Comparison of ENCODE assay signal across 8 mouse cellular contexts in the genomic region with DNA sequence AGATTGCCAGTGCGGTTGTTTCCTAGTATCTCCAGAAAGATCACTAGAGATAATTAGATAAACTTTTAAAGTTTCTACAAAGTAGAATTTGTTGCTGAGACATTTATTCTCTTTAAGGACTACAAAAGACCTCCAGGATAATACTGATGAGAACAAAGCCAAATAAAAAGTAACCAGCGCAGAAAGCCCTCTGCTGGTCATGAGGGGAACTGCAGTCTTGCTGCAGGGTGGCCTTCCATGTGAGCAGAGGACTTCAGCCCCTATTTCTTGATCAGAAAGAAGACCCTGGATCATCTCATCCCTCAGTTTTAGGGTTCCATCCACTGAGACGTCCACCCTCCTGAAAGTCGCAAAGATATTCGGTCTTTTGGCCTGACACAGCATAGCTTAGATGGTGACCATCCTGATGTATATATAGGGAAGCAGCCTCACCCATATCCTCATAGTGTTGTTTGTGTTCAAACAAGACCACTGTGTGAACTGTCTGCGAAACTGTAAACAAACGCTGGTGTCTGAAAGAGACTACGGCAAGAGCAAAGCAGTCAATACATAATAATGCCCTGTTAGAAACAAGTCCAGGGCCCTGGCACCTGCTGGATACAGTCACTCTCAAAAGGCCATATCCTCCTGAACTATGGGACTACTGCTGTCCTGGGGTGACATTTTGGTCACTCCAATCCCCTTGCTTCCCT.
DNase-seq lines count a peak whose midpoint lies in the region; ATAC-seq and TF ChIP-seq lines count a peak whose summit lies in the region.

No protein-coding gene starts in this region.

- DNase-seq in heart, postnatal 25 days (ENCODE audit: low spot score), result no peak
- DNase-seq in c-Kit-negative CD71-positive TER-119-positive erythroid progenitor cells, embryonic 14.5 days (ENCODE audit: low read depth, low spot score), result peak; percentile 11
- DNase-seq in forebrain, embryonic 14.5 days (ENCODE audit: low spot score), result peak; percentile 62
- peak; percentile 48 to 67 for DNase-seq in left cerebral cortex, adult 2 months (ENCODE audit: extremely low spot score in 1 of 2, low spot score in 2 of 2)
- DNase-seq in thymus, postnatal 36 days, result no peak

- intact Hi-C loops in heart, postnatal 25 days (cut with DNase I), result loop anchor here (2.0 to 5.0 kb wide), 2 partner anchors 49 to 207 kb away; no protein-coding TSS in a partner anchor
- intact Hi-C loops in left cerebral cortex, adult 2 months (cut with DNase I), result loop anchor here (2.0 kb wide), 1 partner anchor 1153 kb away; no protein-coding TSS in a partner anchor

- no peak overlapping the region for H3K4me3 ChIP-seq in heart, embryonic 13.5 days
- H3K4me3 ChIP-seq in E14TG2a.4 (replicated peaks; ENCODE audit: low read length), result no peak overlapping the region
- H3K4me3 ChIP-seq in forebrain, embryonic 14.5 days (ENCODE audit: low read depth, low read length), result no peak overlapping the region
- peak overlapping the region; percentile 74; the same call in 1 of the 2 replicates for H3K4me3 ChIP-seq in left cerebral cortex, adult 2 months
- peak overlapping the region; percentile 64 for H3K4me3 ChIP-seq in neural tube, embryonic 13.5 days

- ATAC-seq in heart, embryonic 13.5 days (ENCODE audit: extremely low read depth, insufficient number of reproducible peaks, low FRiP score, low TSS enrichment), result no peak
- no peak for ATAC-seq in forebrain, embryonic 14.5 days
- no peak for ATAC-seq in neural tube, embryonic 13.5 days (ENCODE audit: low read depth)

- TF ChIP-seq CTCF in E14TG2a.4 (conservative IDR thresholded peaks at IDR 0.05; ENCODE audit: low read length), result peak; percentile 98
- peak; percentile 98 for TF ChIP-seq CTCF in left cerebral cortex, adult 2 months (IDR thresholded peaks at IDR 0.05)

- no peak overlapping the region for H3K27ac ChIP-seq in heart, embryonic 13.5 days (replicated peaks)
- no peak overlapping the region for H3K27ac ChIP-seq in forebrain, embryonic 14.5 days (ENCODE audit: low read depth, low read length)
- no peak overlapping the region for H3K27ac ChIP-seq in left cerebral cortex, adult 2 months
- no peak overlapping the region for H3K27ac ChIP-seq in neural tube, embryonic 13.5 days (replicated peaks)

- H3K4me1 ChIP-seq in heart, embryonic 13.5 days, result peaks cover 25% of the 10 kb centered on the region
- H3K4me1 ChIP-seq in E14TG2a.4 (replicated peaks; ENCODE audit: low read depth, low read length), result peaks cover 18% of the 10 kb centered on the region
- 0 out of 2 replicates have a peak, but pooled peaks cover 4% of the 10 kb centered on the region for H3K4me1 ChIP-seq in forebrain, embryonic 14.5 days (ENCODE audit: control insufficient read depth, insufficient read depth, low read length)
- peaks cover 41% of the 10 kb centered on the region for H3K4me1 ChIP-seq in neural tube, embryonic 13.5 days (replicated peaks)

- WGBS in heart, embryonic 13.5 days, result 42% methylated on average over 8 of the region's 8 CpGs
- WGBS in forebrain, embryonic 14.5 days, result 52% methylated on average over 8 of the region's 8 CpGs
- WGBS in neural tube, embryonic 13.5 days, result 61% methylated on average over 8 of the region's 8 CpGs

- H3K4me2 ChIP-seq in heart, embryonic 13.5 days, result peak overlapping the region; percentile 96; the same call in 1 of the 2 replicates
- 0 out of 2 replicates have a peak overlapping the region, but pooled peaks have one; percentile 96 for H3K4me2 ChIP-seq in forebrain, embryonic 14.5 days (ENCODE audit: low read length)
- H3K4me2 ChIP-seq in neural tube, embryonic 13.5 days, result peak overlapping the region; percentile 90

- no peak overlapping the region for H3K9ac ChIP-seq in heart, embryonic 13.5 days
- no peak overlapping the region for H3K9ac ChIP-seq in forebrain, embryonic 14.5 days (ENCODE audit: low read length)
- peak overlapping the region; percentile 49 for H3K9ac ChIP-seq in neural tube, embryonic 13.5 days

- H3K9me3 ChIP-seq in heart, embryonic 13.5 days, result no peaks in the 10 kb centered on the region
- no peaks in the 10 kb centered on the region for H3K9me3 ChIP-seq in E14TG2a.4 (ENCODE audit: low read length)
- H3K9me3 ChIP-seq in forebrain, embryonic 14.5 days (replicated peaks; ENCODE audit: control insufficient read depth, low read length), result no peaks in the 10 kb centered on the region
- H3K9me3 ChIP-seq in neural tube, embryonic 13.5 days, result no peaks in the 10 kb centered on the region

- H3K27me3 ChIP-seq in heart, embryonic 13.5 days (replicated peaks), result peaks cover 32% of the 10 kb centered on the region
- H3K27me3 ChIP-seq in E14TG2a.4 (ENCODE audit: insufficient read depth, low read length), result peaks cover 42% of the 10 kb centered on the region
- H3K27me3 ChIP-seq in forebrain, embryonic 14.5 days (replicated peaks; ENCODE audit: control insufficient read depth, insufficient read depth, low read length), result peaks cover 9% of the 10 kb centered on the region; the same call in 1 of the 2 replicates
- H3K27me3 ChIP-seq in neural tube, embryonic 13.5 days, result peaks cover 18% of the 10 kb centered on the region

- H3K36me3 ChIP-seq in heart, embryonic 13.5 days, result no peaks in the 10 kb centered on the region
- no peaks in the 10 kb centered on the region for H3K36me3 ChIP-seq in E14TG2a.4 (ENCODE audit: insufficient read depth, low read length)
- no peaks in the 10 kb centered on the region for H3K36me3 ChIP-seq in forebrain, embryonic 14.5 days (ENCODE audit: control insufficient read depth, insufficient read depth, low read length)
- no peaks in the 10 kb centered on the region for H3K36me3 ChIP-seq in neural tube, embryonic 13.5 days

Comparison
In these comparisons a context has a peak if more than half of its experiments do, and no peak if none do; other contexts are left out.
1. H3K4me3 ChIP-seq: peak in left cerebral cortex, adult 2 months (single experiment) and neural tube, embryonic 13.5 days (single experiment); none in heart, embryonic 13.5 days (single experiment), E14TG2a.4 (single experiment) and forebrain, embryonic 14.5 days (single experiment).
2. DNase-seq: peak in c-Kit-negative CD71-positive TER-119-positive erythroid progenitor cells, embryonic 14.5 days (single experiment), forebrain, embryonic 14.5 days (single experiment) and left cerebral cortex, adult 2 months (2 of 2); none in heart, postnatal 25 days (single experiment) and thymus, postnatal 36 days (0 of 2).
3. Peak in every context shown above with its lines, with median percentiles within 50 percentile points of each other: H3K4me2 ChIP-seq.